Mouse (Mus musculus) heart, postnatal 10 days (tissue): ENCODE measurements around the gene Hba-a2. TPM values are rescaled to one million over a fixed set of nuclear protein-coding genes. Genes with fewer than 3 reads are reported as not detected.

Experiments used
- DNase-seq, 2 experiments: peaks; one replicate each; pipeline ENCODE4 v3.0.0; 2021
- intact Hi-C: fragments of 180-260 bp; cut with DNase I; formaldehyde crosslinking; loops from one replicate; pipeline ENCODE4 v1.15.1; 2025
- total RNA-seq, 2 experiments: library from RNA; stranded (reverse); gene quantifications; 2 replicates each; pipeline ENCODE4 v1.2.3; 2021

Hba-a2 gene
- total RNA-seq, 2 experiments from 2014 or later: 3,875 to 8,514 TPM

DNA sequence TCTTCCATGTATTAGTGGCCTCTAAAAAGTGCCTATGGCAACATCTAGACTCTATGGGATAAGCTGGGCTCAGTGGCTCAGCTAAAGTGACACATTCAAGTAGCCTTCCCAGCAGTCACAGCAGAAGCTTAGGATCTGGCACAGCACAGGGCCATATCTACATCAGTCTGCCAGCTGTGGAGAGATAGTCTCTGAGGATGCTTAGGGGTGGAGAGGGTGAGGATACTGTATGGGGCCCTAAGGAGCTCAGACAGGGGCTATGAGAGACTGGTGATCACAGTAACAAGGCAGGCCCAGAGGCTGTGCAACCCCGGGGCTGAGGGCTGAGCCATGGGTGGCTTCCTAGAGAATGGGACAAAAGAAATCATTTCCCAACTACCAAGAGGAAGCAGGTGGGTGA is 10.7 kb downstream of the Hba-a2 start:
- no peak for DNase-seq
- intact Hi-C loops: no loop called here

DNA sequence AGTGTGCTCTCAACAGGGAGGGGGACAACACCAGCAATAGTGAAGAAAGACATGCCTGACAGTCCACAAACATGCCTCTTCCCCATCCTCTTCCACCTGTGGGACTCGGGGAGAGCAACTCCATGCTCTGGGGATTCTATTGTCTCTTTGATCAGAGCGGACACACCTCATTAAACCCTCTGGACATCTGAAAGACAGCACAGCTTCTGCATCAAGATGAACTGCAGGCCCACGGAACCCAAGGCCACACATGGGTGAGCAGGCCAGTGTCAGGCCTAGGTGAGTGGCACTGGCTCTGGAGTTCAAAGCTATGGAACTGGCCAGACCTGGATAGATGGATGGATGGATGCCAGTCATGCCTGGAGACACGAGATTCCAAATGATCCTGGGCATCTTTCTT is 13.2 kb downstream of the Hba-a2 start:
- intact Hi-C loops: no loop called here
- no peak for DNase-seq

DNA sequence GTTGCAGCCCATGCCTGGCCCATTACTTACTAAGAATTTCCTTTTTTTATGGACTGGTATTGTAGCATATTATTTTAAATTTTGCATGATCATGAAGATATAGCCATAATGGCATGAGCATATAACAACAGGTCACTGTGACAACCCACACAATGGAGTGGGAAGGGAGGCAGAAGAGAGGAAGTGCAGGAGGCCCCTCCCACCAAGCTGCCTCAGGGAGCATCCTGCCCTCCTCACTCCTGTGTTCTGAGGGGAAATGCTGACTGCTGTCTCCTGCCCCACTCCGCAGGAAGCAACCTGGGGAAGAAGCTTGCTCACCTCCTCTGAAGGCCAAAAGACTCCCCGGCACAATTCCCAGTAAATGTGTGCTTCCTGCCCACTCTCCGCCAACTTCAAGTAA is 13.6 kb downstream of the Hba-a2 start:
- DNase-seq: no peak
- intact Hi-C loops: no loop called here

DNA sequence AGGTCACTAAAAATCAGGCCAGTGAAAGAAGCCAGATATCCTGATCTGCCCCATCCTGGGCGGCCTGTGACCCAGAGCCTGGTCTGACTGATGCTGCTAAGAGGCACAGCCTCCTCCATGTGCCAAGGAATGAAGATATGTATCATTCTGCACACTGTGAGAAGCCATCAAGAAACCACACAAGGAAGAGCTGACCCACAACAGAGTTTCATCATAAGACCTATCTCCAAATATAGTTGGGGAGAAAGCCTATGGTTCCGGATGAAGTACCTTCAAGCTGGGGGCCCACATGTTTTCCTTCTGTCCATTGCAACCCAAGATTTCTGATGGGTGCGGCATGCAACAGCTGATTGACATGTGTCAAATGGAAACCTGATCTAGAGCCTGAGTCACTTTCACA is 19.7 kb downstream of the Hba-a2 start:
- intact Hi-C loops: no loop called here
- no peak for DNase-seq

DNA sequence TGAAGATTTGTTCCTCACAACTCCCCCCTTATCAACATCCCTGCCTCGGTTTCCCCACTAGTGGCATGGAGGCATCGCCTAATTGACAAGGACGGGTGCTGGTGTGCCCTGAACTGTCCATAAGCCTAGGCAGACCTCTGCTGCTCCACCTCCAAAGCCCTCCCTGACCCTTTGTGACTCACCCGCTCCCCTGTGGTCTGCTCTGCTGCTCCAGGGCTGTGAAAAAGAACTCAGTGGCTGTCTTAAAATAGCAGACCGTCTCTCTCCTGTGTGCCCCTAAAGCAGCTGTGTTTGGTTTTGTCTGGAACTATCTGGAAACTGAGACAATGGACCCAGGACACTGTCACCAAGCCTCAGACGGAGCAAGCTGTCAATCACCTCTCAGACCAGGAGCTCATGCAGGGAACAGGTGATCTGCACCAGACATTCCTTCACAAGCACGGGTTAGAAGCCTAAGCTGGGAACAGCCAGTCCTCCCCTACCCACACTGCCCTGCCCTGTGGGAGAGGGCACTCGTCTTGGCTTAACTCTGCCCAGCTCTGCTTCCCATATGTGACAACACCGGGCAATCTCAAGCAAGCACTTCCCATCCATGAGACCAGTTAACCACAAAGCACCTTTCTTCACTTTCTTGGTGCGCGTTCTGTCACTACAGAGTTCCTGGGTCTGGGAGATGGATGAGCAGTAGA is 24.4 kb downstream of the Hba-a2 start:
- intact Hi-C loops: no loop called here
- no peak for DNase-seq

DNA sequence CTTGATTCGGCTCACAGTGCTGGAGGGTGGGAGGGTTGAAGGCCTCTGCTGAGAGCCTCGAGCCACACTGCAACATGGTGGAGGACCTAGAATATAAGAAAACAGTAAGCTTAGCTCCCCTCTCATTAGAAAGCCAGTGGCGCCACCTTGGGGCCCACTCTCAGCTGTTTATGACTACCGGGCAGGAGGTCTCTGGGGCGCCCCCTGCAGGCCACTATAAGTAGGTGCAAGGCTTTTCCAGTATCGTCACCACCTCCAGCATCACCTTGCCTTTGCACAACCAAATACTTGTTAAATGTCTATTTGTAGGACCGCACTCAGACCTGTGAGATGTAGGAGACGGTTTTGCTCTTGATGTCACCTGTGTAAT is 24.9 kb downstream of the Hba-a2 start:
- peak; percentile 65 to 73 for DNase-seq

DNA sequence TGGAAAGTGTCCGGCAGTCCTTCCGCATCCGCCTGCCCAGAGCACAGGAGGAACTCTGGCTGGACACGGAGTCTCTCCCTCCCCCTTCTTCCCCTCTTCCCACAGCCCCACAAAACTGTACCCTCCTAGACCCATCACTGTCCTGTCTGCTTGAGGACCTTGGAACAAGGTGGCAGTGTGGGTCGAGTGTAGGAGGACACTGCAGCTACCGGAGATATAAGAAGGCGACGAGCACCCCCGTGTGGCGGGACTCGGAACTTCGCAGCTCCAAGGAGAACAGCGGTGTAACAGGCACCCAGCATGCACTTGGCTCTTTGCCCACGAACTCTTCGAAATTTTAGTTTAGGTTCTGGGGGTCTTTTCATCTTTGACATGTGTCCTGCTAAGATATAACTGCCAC is 28.3 kb downstream of the Hba-a2 start:
- intact Hi-C loops: no loop called here

More for the DNA sequence above, 24.9 kb downstream of the Hba-a2 start:
- intact Hi-C loops: no loop called here

DNA sequence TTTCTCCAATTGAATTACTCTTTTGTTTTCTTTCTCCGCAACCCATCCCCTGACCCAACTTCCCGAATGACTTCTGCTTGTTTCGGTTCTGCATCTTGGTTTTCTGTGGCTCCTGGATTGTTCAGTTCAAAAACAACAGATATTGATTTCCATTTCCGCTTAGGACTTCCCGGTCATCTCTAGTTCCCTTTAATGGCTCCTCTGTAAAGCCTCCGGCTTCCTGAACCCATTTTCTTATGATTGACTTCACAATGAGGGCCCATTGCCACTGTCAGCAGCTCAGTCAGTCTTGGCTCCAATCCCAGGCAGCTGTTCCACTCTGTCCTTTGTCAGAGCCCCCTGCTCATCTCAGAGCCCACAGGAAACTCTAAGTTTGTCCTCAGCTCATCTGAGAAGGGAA is 34.8 kb downstream of the Hba-a2 start:
- peak; percentile 54 for DNase-seq
- intact Hi-C loops: loop anchor here (1.0 kb wide), 1 partner anchor 8 kb away; no protein-coding TSS in a partner anchor

More for the DNA sequence above, 28.3 kb downstream of the Hba-a2 start:
- DNase-seq: peak; percentile 89 to 93

DNA sequence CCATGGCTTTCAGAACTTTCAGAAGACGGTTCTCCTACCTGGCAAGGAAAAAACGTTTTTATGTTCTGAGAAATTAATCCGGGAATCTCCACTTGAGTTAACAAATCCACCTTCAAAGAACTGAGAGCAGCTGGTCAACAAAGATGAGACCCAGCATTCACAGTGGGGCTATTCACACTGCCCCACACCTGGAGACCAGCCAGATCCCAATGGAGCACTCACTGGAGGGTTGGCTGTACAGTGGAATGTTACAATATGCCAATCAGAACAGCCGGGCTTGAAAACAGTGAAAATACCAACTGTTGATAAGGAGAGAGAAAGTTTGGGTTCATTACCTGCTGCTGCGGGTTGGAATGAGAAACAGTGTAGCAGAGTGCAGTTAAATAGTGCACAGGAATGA is 35.6 kb downstream of the Hba-a2 start:
- DNase-seq: no peak
- intact Hi-C loops: loop anchor here (1.0 kb wide), 1 partner anchor 7 kb away; no protein-coding TSS in a partner anchor

DNA sequence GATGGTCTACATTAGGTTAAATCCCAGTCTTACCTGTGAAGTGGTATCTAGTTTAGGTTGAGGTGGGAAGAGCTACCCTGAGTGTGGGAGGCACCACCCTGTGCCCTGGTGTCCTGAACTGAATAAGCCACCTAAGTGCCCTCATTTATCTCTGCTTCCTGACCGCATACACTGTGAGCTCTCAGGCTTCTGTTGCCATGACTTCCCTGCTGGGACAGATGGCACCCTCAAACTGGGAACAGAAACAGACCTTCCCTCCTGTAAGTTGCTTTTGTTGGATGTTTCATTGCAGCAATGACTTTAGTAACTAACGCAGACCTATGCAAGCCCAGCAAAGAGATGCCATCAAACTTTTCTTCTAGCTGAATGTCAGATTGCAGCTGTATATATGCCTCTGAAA is 36.9 kb downstream of the Hba-a2 start:
- DNase-seq: no peak
- intact Hi-C loops: no loop called here

DNA sequence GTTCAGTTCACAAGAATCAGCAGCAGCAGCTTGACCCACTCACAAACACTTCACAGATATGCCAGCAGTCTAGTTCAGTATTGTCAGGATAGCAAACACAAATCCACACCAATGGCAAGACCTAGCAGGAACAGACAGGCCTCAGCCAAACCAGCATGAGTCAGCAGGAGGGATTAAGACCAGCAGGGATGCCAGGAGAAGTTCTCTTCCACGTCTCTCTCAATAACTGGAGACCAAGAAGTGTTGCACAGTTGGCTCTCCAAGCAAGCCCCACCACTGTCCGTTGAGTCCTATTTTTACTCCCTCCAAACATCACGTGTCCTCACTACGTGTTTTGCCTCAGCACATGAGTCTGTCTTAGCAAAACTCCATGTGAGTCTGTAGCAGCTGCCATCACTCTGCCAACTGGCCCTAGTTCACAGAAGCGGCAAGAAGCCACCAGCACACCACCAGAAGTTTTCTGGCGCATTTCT is 40.2 kb downstream of the Hba-a2 start:
- intact Hi-C loops: no loop called here

DNA sequence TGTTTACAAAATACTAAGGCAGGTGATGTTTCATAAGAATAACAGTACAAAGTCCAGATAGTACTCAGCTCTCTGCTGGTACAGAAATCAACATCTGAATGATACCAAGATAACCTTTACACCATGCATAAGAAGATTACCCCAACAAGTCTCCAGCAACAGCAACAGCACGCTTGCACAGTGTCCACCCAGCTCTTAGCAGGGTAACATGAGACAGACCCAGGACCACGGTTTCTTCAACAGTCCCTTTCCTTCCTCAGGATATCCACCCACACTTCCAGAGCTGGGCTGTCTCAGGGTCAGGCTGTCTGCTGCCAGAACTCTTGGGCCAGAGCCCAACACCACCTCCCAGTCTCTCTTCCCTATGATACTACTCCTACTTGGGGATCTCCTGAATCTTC is 42.8 kb downstream of the Hba-a2 start:
- DNase-seq: peak in 1 of 2 experiments; percentile 58
- intact Hi-C loops: loop anchor here (1.0 kb wide), 1 partner anchor 8 kb away; no protein-coding TSS in a partner anchor

More for the DNA sequence above, 40.2 kb downstream of the Hba-a2 start:
- no peak for DNase-seq

DNA sequence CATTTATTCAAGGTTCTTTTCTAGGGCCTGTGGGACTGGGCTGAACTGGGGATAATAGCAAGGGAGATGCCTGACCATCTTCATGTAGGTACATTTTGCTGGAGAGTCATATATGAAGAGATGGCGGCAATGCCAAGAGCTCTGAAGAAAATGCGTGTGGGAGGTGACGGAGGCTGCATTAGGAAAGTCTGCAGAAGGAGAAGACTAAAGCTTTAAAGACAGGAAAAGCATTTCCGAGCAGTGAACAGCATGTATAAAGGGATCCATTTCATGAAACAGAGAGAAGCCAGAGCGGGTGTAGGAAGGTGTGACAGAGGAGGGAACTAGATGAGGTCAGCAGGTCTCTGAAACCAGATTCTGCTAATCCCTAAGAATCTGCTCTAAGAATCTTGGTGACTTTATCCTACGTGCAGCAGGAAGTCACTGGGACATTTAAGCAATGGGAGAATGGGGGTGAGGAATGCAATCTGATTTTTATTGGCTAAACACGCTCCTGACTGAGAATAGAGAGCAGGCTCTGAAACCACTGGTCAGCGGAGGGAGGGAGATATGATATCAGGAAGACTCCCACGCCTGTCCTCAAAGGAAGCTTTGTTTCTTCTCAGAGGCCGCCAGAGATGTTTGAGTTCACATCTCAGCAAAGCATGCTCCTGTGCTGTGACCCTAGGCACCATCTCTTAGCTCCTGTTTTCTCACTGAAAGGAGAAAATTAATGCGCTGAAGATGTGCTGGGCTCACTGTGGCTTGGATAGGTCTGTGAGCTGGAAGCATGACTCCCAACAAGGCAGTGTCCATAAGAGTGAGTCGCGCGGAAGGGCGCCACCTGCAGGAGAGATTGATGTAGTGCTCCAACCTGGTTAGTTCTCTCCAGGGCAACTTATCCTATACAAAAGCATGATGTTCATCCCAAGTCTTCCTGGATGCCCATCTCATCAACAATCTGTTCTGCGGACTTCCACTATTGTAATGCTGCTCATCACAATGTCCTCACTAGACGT is 44.5 kb downstream of the Hba-a2 start:
- intact Hi-C loops: loop anchor here (5.0 to 10.0 kb wide), 2 partner anchors 112 to 364 kb away; no protein-coding TSS in a partner anchor
- DNase-seq: peak in 1 of 2 experiments; percentile 69

DNA sequence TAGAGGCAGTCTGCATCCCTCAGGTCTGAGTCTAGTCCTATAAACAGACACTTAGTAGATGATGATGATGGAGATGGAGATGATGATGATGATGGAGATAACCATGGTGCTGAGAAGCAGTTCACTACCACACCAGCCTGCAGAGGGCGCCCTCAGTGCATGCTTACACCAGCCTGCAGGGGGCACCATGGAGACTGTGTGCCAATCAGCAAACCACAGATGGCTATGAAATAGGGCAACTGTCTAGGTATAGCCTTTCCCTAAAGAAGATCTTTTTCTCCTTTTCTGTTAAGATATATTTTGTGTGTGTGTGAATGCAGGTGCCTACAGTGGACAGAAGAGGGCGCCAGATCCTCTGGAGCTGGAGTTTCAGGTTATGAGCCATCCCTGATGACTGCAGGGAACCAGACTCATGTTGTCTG is 46.5 kb downstream of the Hba-a2 start:
- intact Hi-C loops: loop anchor here (2.0 to 10.0 kb wide), 3 partner anchors 110 to 362 kb away; no protein-coding TSS in a partner anchor

DNA sequence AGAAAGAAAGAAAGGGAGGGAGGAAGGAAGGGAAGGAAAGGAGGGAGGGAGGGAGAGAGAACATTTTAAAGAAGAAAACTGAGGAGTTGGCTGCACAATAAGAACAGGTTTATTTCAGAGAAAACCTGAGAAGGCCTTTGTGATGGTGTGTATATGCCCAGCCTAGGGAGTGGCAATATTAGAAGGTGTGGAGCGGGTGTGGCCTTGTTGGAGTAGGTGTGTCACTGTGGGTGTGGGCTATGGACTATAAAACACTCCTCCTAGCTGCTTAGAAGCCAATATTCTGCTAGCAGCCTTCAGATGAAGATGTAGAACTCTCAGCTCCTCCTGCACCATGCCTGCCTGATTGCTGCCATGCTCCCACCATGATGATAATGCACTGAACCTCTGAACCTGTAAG is 47.1 kb downstream of the Hba-a2 start:
- intact Hi-C loops: loop anchor here (2.0 to 10.0 kb wide), 3 partner anchors 109 to 361 kb away; no protein-coding TSS in a partner anchor
- DNase-seq: no peak

More for the DNA sequence above, 46.5 kb downstream of the Hba-a2 start:
- DNase-seq: peak in 1 of 2 experiments; percentile 61

DNA sequence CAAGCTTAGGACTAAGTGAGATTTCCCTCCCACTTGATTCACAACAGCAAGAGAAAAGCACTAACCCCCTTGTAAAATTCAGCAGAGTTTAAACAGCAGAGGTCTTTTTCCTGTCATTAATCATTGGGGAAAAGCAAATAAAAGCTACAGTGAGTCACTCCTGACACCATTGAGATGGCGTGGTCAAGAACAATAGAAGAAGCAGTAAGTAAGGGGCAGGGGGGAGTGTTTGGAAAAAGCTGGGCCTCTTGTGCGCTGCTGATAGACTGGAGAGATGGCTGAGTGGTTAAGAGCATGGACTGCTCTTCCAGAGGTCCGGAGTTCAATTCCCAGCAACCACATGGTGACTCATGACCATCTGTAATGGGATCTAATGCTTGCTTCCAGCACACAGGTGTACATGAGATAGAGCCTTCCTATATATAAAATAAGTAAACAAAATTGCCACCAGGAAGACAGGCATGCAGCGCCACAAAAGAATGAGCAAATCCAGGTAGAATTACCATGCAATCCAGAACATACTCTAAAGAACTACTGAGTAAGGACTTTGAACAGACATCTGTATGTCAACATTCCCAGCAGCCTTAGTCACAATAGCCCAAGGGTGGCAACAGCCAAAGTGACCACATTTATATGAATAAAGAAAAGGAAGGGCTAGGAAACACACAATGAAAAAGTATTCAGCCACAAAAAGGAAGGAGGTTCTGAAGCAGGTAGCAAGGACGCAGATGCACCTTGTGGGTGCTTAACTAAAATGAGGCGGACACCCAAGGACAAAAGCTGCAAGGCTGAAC is 49.4 kb downstream of the Hba-a2 start:
- DNase-seq: no peak
- intact Hi-C loops: loop anchor here (5.0 to 10.0 kb wide), 2 partner anchors 37 to 359 kb away; no protein-coding TSS in a partner anchor
